Comparison of ENCODE assay signal across 10 mouse cellular contexts in genomic region chr10:62543399-62543808, GRCm38 (mm10). TPM values are rescaled to one million over a fixed set of nuclear protein-coding genes. Genes with fewer than 3 reads are reported as not detected.
DNase-seq lines count a peak whose midpoint lies in the region; ATAC-seq and TF ChIP-seq lines count a peak whose summit lies in the region.
"Had no signal": no experiment of that assay in that cellular context is flagged by ENCODE, and none has a peak within 500 bp of the region (broad histone marks: within the 10 kb centered on the region; RNA-seq: fewer than 3 reads in every experiment).

No protein-coding gene starts in this region.

- intact Hi-C loops in gastrocnemius, adult 2 months (cut with DNase I): no loop called here
- intact Hi-C loops in left cerebral cortex, postnatal 36 days (cut with DNase I): no loop called here

- H3K27me3 ChIP-seq in lung, embryonic 16.5 days (ENCODE audit: control insufficient read depth, insufficient read depth, low read depth, low read length): no peaks in the 10 kb centered on the region
- no peaks in the 10 kb centered on the region; the same call in none of the 2 replicates for H3K27me3 ChIP-seq in splenic B cell, adult 2 months (ENCODE audit: control insufficient read depth, insufficient read depth, low read length, poor library complexity, severe bottlenecking)
- H3K27me3 ChIP-seq: forebrain, embryonic 13.5 days had no signal

- H3K4me3 ChIP-seq in gastrocnemius, adult 2 months: no peak overlapping the region
- H3K4me3 ChIP-seq in lung, embryonic 16.5 days (ENCODE audit: low read length): no peak overlapping the region
- H3K4me3 ChIP-seq: forebrain, embryonic 13.5 days; midbrain, embryonic 10.5 days had no signal

- TF ChIP-seq CTCF in gastrocnemius, adult 2 months (IDR thresholded peaks at IDR 0.05): no peak

- WGBS in lung, embryonic 16.5 days: 72% methylated on average over 12 of the region's 12 CpGs

- no peaks in the 10 kb centered on the region for H3K36me3 ChIP-seq in lung, embryonic 16.5 days (ENCODE audit: control insufficient read depth, insufficient read depth, low read length)
- H3K36me3 ChIP-seq in splenic B cell, adult 2 months (ENCODE audit: control insufficient read depth, insufficient read depth, low read length, poor library complexity, severe bottlenecking): no peaks in the 10 kb centered on the region
- H3K36me3 ChIP-seq: midbrain, embryonic 10.5 days had no signal

- ATAC-seq in granulocyte monocyte progenitor cell, adult 5-6 weeks (replicated peaks; ENCODE audit: poor library complexity, severe bottlenecking): peak; percentile 78
- 0 out of 2 replicates have a peak, but pooled peaks have one; percentile 26 for ATAC-seq in lung, embryonic 16.5 days (ENCODE audit: low read depth)
- ATAC-seq: forebrain, embryonic 13.5 days had no signal

- H3K9ac ChIP-seq in lung, embryonic 16.5 days (ENCODE audit: low read length): no peak overlapping the region
- H3K9ac ChIP-seq: forebrain, embryonic 13.5 days had no signal

- H3K27ac ChIP-seq in gastrocnemius, adult 2 months: 0 out of 2 replicates have a peak overlapping the region, but pooled peaks have one; percentile 1
- H3K27ac ChIP-seq in lung, embryonic 16.5 days (ENCODE audit: low read length): no peak overlapping the region
- H3K27ac ChIP-seq: forebrain, embryonic 13.5 days; midbrain, embryonic 10.5 days had no signal

- no peak overlapping the region for H3K4me2 ChIP-seq in lung, embryonic 16.5 days (ENCODE audit: low read depth, low read length)
- H3K4me2 ChIP-seq: forebrain, embryonic 13.5 days had no signal

- DNase-seq in gastrocnemius, adult 2 months: peak; percentile 31
- DNase-seq in gastrocnemius, postnatal 4 days (ENCODE audit: low spot score in 2 of 2): no peak
- peak; percentile 93 for DNase-seq in splenic B cell, adult 2 months (ENCODE audit: low read depth, low spot score)
- DNase-seq in left cerebral cortex, postnatal 36 days (ENCODE audit: low spot score in 2 of 2): no peak
- DNase-seq in left cerebral cortex, adult 8-10 months (ENCODE audit: low spot score in 2 of 2): no peak
- no peak for DNase-seq in right cerebral cortex, postnatal 25 days

- no peaks in the 10 kb centered on the region for H3K9me3 ChIP-seq in lung, embryonic 16.5 days (ENCODE audit: control insufficient read depth, low read length)
- H3K9me3 ChIP-seq: forebrain, embryonic 13.5 days; midbrain, embryonic 10.5 days had no signal

- no peaks in the 10 kb centered on the region for H3K4me1 ChIP-seq in lung, embryonic 16.5 days (replicated peaks; ENCODE audit: control insufficient read depth, insufficient read depth, low read length)
- H3K4me1 ChIP-seq: forebrain, embryonic 13.5 days; midbrain, embryonic 10.5 days had no signal

RNA-seq across cellular contexts. Expression of gene Srgn, which starts 16.2 kb away (rescaled TPM):
- total RNA-seq in gastrocnemius, adult 2 months (2021): 10 to 100 TPM; 12.9 to 19.7 TPM
- total RNA-seq in gastrocnemius, postnatal 4 days (2021): 10 to 100 TPM; 16.2 to 16.7 TPM
- 2,018 and 2,531 TPM in 2 replicates for total RNA-seq in granulocyte monocyte progenitor cell, adult 5-6 weeks (2014; fragmentation: Nextera tagmentation)
- total RNA-seq in granulocyte monocyte progenitor cell, adult 5-6 weeks (2017): 2,281 and 2,967 TPM in 2 replicates
- polyA plus RNA-seq in lung, embryonic 16.5 days (2015; fragmentation: Nextera tagmentation; extraction: Ambion mirVana): 52.4 and 54.1 TPM in 2 replicates
- 1 to 10 TPM; 7.7 to 8.9 TPM for total RNA-seq in left cerebral cortex, postnatal 36 days (2021)
- 10 to 100 TPM in 2 of 4 experiments, 1 to 10 TPM in 2; 7.4 to 18.7 (median 11.6) TPM for total RNA-seq in left cerebral cortex, adult 8-10 months (2022)

RNA-seq across cellular contexts. Expression of gene Kif1bp, which starts 34.9 kb away (rescaled TPM):
- total RNA-seq in gastrocnemius, adult 2 months (2021): 10 to 100 TPM; 29.4 to 30.5 TPM
- total RNA-seq in gastrocnemius, postnatal 4 days (2021): 10 to 100 TPM; 29.4 to 31.0 TPM
- total RNA-seq in granulocyte monocyte progenitor cell, adult 5-6 weeks (2014; fragmentation: Nextera tagmentation): 16.6 and 27.9 TPM in 2 replicates
- total RNA-seq in granulocyte monocyte progenitor cell, adult 5-6 weeks (2017): 16.4 and 16.9 TPM in 2 replicates
- polyA plus RNA-seq in lung, embryonic 16.5 days (2015; fragmentation: Nextera tagmentation; extraction: Ambion mirVana): 32.1 and 34.8 TPM in 2 replicates
- 100 to 1,000 TPM; 178 to 198 TPM for total RNA-seq in left cerebral cortex, postnatal 36 days (2021)
- 100 to 1,000 TPM; 161 to 183 (median 170) TPM for total RNA-seq in left cerebral cortex, adult 8-10 months (2022)

RNA-seq across cellular contexts. Expression of gene Vps26a, which starts 56.8 kb away (rescaled TPM):
- total RNA-seq in gastrocnemius, adult 2 months (2021): 10 to 100 TPM; 30.1 to 30.4 TPM
- total RNA-seq in gastrocnemius, postnatal 4 days (2021): 10 to 100 TPM; 30.4 to 32.8 TPM
- 59.0 and 64.1 TPM in 2 replicates for total RNA-seq in granulocyte monocyte progenitor cell, adult 5-6 weeks (2014; fragmentation: Nextera tagmentation)
- total RNA-seq in granulocyte monocyte progenitor cell, adult 5-6 weeks (2017): 69.8 and 92.6 TPM in 2 replicates
- 81.6 and 86.1 TPM in 2 replicates for polyA plus RNA-seq in lung, embryonic 16.5 days (2015; fragmentation: Nextera tagmentation; extraction: Ambion mirVana)
- total RNA-seq in left cerebral cortex, postnatal 36 days (2021): 10 to 100 TPM; 45.8 to 53.8 TPM
- 10 to 100 TPM; 47.3 to 54.9 (median 51.6) TPM for total RNA-seq in left cerebral cortex, adult 8-10 months (2022)

RNA-seq across cellular contexts. Expression of gene Ddx21, which starts 58.7 kb away (rescaled TPM):
- total RNA-seq in gastrocnemius, adult 2 months (2021): 10 to 100 TPM; 31.3 to 34.7 TPM
- total RNA-seq in gastrocnemius, postnatal 4 days (2021): 10 to 100 TPM; 34.9 to 41.2 TPM
- total RNA-seq in granulocyte monocyte progenitor cell, adult 5-6 weeks (2014; fragmentation: Nextera tagmentation): 103 and 110 TPM in 2 replicates
- 167 and 199 TPM in 2 replicates for total RNA-seq in granulocyte monocyte progenitor cell, adult 5-6 weeks (2017)
- 14.2 and 17.4 TPM in 2 replicates for polyA plus RNA-seq in lung, embryonic 16.5 days (2015; fragmentation: Nextera tagmentation; extraction: Ambion mirVana)
- 10 to 100 TPM; 17.9 to 21.1 TPM for total RNA-seq in left cerebral cortex, postnatal 36 days (2021)
- total RNA-seq in left cerebral cortex, adult 8-10 months (2022): 10 to 100 TPM; 18.6 to 21.8 (median 19.5) TPM

Comparison
In these comparisons a context has a peak if more than half of its experiments do, and no peak if none do; other contexts are left out.
1. DNase-seq: peak in gastrocnemius, adult 2 months (single experiment) and splenic B cell, adult 2 months (single experiment); none in gastrocnemius, postnatal 4 days (0 of 2), left cerebral cortex, postnatal 36 days (0 of 2), left cerebral cortex, adult 8-10 months (0 of 2) and right cerebral cortex, postnatal 25 days (single experiment).
2. RNA of gene Srgn, which starts 16.2 kb away (total RNA-seq): 2,018 to 2,967 TPM in granulocyte monocyte progenitor cell, adult 5-6 weeks; 12.9 to 19.7 TPM in gastrocnemius, adult 2 months, 16.2 to 16.7 TPM in gastrocnemius, postnatal 4 days, 7.4 to 18.7 TPM in left cerebral cortex, adult 8-10 months and 7.7 to 8.9 TPM in left cerebral cortex, postnatal 36 days; every median in the first group is over 10 times any median in the second.
3. RNA of gene Kif1bp, which starts 34.9 kb away (total RNA-seq): 178 to 198 TPM in left cerebral cortex, postnatal 36 days and 161 to 183 TPM in left cerebral cortex, adult 8-10 months; 29.4 to 31.0 TPM in gastrocnemius, postnatal 4 days, 29.4 to 30.5 TPM in gastrocnemius, adult 2 months and 16.4 to 27.9 TPM in granulocyte monocyte progenitor cell, adult 5-6 weeks; every median in the first group is over 4 times any median in the second.